Mouse (Mus musculus) cerebellum, adult 9-10 months (tissue): ENCODE results near the gene Cmtm4.

Experiments
- DNase-seq: peaks from one replicate; pipeline ENCODE4 v3.0.0; 2022

The Cmtm4 gene

GRCm38 (mm10) chr8:104410628-104411273 lies 15.1 kb upstream of the Cmtm4 start:
- no peak for DNase-seq

- no peak for DNase-seq
Observed at GRCm38 (mm10) chr8:104408328-104409110, 12.9 kb upstream of the Cmtm4 start.

DNA sequence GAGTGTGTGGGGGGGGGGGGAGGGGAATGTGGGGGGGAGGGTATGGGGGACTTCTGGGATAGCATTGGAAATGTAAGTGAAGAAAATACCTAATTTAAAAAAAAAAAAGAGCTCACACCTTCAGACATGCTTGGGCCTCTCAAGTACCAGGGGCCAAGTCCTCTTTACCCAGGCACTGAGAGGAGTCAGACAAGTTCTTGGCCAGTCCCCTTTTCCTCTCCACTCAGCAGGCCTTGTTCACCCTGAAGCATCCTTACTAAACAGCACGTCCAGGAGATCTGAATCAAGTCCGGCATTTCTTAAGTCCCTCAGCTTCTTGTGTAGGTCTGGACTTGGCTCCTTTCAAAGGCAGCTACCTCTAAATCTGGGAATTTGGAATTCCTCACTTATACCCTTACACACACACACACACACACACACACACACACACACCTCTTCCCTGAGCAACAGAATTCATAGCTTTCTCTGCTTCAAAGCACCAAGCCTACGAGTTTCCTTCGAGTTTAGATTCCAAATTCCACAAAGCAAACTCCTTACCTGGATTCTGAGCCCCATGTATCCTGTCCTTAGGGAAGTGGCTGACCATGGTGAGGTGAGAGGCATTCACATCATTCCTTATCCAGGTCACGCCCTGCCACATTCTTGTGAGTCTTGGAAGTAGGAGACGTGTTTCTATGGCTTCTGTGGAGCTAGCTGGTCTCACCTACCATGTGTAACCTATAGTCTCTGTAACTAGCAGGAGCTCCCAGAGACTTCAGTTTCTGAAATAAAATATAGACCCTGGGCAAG lies 10.9 kb upstream of the Cmtm4 start:
- DNase-seq, result no peak

DNA sequence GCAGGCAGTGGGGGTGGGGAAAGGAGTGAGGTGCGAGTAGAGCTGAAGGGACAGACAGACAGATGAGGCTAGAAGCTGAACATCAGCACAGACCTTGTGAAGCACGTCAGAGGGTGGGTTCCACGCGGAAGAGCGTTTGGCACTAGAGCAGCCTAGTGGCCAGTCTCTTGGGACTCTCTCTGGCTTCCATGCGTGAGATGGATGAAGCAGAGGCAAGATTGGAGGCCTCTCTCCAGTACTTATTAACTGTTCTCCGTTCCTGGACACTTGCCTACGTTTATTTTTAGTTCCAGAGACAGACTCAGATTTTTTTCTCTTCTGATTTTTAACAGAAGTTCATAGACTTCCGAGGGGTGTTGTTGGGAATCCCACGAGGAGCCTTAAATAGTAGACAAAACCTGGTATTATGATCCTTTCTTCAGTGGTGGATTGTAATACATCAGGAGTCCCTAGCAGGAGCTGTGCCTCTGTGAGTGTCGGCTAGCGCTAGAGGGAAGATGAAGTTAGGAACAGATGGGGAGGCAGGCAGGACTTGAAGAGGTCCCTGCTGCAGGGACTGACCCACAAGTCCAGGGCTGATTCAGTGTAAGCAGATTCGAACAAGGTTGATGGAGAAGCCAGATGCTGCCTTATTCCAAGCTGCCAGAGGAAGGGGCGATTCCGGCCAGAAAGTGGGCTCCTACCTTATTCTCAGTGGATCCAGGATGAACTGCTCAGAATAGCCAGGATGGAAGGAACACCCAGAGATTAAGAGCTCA lies 10.0 kb upstream of the Cmtm4 start:
- no peak for DNase-seq

DNA sequence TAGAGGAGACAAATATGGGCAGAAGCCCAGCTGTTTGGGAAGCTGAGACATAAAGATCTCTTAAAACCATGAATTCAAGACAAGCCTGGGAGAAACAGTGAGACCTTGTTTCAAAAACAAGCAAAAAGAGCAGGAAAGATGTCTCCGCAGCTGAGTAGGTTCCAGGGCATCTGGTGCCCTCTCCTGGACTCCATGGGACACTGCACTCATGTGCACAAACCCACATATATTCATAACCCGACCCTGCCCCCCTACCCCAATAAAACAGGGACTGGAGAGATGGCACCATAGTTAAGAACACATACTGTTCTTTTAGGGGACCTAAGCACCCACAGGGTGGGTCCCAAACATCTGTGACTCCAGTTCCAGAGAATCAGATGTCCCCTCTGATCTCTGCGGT lies 8.0 kb upstream of the Cmtm4 start:
- no peak for DNase-seq

DNA sequence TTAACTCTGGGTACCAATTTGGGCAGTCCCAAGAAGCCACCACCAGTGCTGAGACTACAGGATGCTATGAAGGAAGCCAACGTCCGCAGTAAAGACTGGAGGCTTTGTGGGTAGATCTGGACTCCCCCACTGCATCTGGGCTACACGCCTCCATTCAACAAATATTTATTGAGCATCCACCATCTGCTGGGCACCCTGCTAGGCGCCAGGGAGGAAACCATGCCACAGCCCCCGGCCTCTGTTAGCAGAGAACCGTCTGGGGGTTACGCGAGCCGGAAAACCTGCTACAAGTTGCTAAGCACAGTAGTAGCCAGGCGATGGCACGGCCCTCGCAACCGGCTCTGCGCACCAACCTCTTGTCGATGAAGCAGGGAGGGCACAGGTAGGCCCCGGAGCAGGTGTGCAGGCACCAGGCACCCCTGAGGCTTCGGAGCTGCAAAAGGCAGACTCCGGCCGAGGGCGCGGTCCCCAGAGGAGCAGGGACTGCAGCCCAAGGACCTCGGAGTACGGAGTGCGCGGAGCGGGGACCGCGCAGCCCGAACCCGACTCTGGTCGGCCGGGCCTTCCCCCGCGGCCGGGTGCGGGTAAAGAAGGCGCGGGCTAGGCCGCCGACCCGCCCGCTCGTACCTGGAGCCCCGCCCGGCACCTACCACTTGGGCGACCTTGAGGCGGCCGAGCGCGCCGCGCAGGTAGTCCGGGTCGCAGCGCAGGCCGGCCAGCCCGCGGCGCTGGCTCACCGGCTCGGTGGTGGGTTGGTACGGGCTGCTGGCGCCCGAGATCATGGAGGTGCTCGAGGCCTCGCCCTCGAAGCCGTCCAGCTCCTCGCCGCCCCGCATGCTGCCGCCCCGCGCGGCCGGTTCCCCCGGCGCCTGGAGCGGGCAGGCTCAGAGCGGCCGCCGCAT lies 555 bp downstream of the Cmtm4 start:
- DNase-seq, result peak; percentile 65

DNA sequence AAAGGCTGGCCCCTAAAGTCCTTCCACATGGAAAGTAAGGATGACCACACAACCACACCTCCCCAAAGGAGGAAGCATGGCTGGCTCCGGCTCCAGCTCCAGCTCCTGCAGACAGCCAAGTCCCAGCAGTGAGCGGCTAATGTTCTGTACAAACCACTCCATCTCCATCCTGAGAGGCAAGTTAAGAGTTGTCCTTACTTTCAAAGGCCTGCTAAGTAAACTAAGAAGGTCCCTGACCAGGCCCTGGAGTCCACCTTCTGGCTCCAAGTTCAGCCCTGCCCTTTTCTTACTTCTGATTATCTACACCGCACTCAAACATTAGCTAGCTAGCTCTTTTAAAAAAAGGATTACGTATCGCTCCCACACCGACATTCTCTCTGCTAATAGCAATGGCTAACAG lies 1.8 kb downstream of the Cmtm4 start:
- DNase-seq, result no peak

- DNase-seq, result no peak
Observed at GRCm38 (mm10) chr8:104393139-104393538, 2.5 kb downstream of the Cmtm4 start.

DNA sequence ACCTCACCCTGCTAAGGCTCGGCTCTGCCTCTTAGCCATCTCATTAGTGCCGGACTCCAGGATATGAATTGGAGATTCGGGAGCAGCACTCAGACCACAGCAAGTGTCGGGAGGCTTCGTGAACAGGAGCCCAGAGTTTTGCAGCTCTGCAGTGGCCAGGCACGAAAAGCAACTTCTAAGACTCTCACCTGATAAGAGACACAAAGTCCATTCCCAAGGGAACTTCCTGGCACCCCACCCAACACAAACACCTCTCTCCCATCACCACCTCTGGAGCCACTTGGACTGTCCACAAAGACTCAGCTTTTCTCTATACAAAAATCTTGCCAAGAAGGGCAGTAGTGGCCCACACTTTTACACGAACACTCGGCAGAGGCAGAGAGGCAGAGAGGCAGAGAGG lies 5.4 kb downstream of the Cmtm4 start:
- no peak for DNase-seq

- DNase-seq, result no peak
Observed at GRCm38 (mm10) chr8:104387980-104388379, 7.6 kb downstream of the Cmtm4 start.

DNA sequence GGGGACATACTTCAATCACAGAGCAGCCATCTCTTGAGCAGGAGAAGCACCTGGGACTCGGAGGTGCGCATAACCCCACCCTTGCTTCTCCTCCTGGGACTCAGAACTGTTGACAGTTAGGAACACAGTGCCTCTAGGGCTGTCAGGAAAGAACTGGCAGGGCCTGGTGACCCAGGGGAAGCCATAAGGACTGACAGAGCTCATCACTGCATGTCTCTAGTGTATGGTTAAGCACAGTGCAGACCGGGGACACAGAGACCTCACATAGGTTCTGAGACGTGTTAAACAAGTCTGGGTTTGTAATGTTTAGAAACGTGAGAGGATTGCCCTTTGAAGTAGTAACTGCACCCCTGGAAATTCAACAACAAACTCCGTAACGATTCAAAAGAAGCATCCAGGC lies 8.1 kb downstream of the Cmtm4 start:
- DNase-seq, result no peak

DNA sequence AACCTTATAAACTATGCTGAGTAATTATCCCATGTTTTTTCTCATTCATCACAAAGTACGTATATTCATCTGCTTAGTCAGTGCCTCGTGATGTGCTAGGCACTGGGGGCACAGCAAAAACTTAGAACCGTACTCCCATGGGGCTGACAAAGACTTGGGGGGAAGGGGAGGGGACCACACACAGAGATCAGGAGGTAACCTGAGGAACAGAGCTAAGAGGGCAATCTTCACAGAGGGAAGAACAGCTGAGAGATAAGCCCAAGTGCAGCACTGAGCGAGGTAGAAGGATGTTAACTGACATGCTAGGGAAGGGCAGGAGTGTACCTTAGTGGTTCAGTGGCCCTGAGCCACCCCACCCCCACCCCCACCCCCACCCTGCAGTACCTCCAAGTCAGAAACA lies 8.9 kb downstream of the Cmtm4 start:
- no peak for DNase-seq

- DNase-seq, result no peak
Observed at GRCm38 (mm10) chr8:104383977-104384376, 11.6 kb downstream of the Cmtm4 start.

DNA sequence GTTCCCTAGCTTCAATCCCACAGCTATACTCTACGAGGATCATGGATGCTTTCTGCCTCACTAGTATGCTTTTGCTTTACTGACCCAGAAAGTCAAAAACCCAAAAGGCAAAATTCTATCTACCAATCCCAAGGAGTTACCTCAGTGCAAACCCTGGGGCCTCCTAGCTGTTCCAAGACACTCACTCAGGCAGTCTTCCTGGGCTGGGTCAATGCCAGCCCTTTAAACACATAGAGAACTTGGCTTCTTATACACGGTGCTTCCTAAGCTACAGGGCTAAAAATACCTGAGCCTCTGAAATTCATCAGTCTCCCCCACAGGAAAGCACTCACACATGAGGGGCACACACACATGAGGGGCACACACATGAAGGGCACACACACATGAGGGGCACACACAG lies 12.3 kb downstream of the Cmtm4 start:
- DNase-seq, result no peak

DNA sequence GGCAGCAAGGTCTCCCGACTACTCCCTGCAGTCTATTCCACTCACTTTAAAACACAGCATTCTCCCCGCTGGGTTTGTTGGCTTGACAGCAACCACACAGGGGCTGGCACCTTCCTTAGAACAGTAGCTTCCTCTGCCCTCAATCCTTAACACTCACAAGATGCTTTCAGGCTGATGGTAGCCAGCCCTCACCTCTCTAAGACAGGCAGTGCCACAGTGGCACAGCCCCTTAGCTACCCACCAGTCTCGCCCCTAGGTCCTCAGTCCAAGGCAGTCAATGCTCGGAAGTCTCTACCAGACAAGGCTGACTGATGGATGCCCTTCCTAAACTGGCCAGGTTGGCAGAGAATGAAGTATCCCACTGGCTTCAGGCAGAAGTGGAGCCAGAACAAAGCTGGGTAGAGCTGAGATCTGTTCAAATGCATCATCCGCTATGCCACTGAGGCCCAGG lies 14.6 kb downstream of the Cmtm4 start:
- peak; percentile 66 for DNase-seq

GRCm38 (mm10) chr8:104380269-104380668 lies 15.3 kb downstream of the Cmtm4 start:
- DNase-seq, result no peak

- DNase-seq, result no peak
Observed at GRCm38 (mm10) chr8:104379301-104379836, 16.2 kb downstream of the Cmtm4 start.

DNA sequence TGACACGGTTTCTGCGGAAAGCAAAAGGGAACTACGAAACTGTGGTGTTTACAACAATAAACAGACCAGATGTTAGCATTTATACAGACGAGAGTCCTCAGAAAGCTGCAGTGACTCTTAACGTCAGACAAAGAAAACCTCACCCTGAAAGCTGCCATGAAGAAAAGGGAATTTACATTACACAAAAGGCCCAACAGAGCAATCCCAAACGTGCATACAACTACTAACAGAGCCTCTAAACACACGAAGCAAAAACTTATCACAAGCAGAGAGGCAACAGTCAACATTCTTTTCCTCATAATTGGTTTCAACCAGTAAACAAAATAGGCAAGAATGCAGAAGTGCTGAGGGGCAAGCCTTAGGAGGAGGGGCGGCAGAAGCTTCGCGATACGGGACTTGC lies 18.9 kb downstream of the Cmtm4 start:
- DNase-seq, result no peak

DNA sequence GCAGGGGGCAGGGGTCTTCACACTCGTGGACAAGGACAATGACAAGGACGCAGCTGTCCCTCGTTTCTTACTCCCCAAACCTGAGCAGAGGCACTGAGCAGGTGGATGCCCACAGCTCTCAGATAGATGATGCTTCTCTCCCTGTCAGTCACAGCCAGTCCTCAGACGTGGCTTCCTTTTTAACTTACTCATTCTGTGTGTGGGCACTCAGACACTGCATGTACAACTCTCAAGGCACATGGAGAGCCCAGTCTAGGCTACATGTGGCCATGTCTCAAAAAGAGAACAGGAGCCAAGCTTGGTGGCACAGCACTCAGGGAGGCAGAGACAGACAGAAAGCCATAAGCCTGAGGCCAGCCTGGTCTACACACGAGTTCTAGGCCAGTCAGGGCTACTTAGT lies 19.6 kb downstream of the Cmtm4 start:
- DNase-seq, result no peak

GRCm38 (mm10) chr8:104374864-104375846 lies 20.5 kb downstream of the Cmtm4 start:
- peak; percentile 73 for DNase-seq
